Mouse (Mus musculus) midbrain, embryonic 13.5 days (tissue): Measurements from ENCODE around the gene Dst. TPM values are rescaled to one million over a fixed set of nuclear protein-coding genes. Genes with fewer than 3 reads are reported as not detected.

ENCODE experiments used
- ATAC-seq: fragments of 200-750 bp; cut with Nextera tagmentation; 2 replicates; pipeline ENCODE4 v1.8.0; 2017; ENCODE audit warnings: mild to moderate bottlenecking, moderate TSS enrichment, moderate library complexity
- H3K27ac ChIP-seq: fragments of 300-500 bp; sonication (generic); 2 replicates; pipeline ENCODE4 v1.5.1; 2015; ENCODE audit warnings: inconsistent platforms, mild to moderate bottlenecking, moderate library complexity
- H3K27me3 ChIP-seq: fragments of 300-500 bp; sonication (generic); 2 replicates; pipeline ENCODE4 v1.6.1; 2015; ENCODE audit warnings: mild to moderate bottlenecking, inconsistent platforms
- H3K36me3 ChIP-seq: fragments of 300-500 bp; sonication (generic); 2 replicates; pipeline ENCODE4 v1.6.1; 2015; ENCODE audit warnings: mild to moderate bottlenecking, inconsistent platforms
- H3K4me1 ChIP-seq: fragments of 300-500 bp; sonication (generic); replicated peaks from 2 replicates; pipeline ENCODE4 v1.6.1; 2015; ENCODE audit warnings: inconsistent platforms
- H3K4me2 ChIP-seq: fragments of 300-500 bp; sonication (generic); replicated peaks from 2 replicates; pipeline ENCODE4 v1.6.1; 2015; ENCODE audit warnings: moderate library complexity, mild to moderate bottlenecking, inconsistent platforms
- H3K4me3 ChIP-seq: fragments of 300-500 bp; sonication (generic); replicated peaks from 2 replicates; pipeline ENCODE4 v1.5.1; 2015; ENCODE audit warnings: mild to moderate bottlenecking, inconsistent platforms
- H3K9ac ChIP-seq: fragments of 300-500 bp; sonication (generic); replicated peaks from 2 replicates; pipeline ENCODE4 v1.6.1; 2015; ENCODE audit warnings: mild to moderate bottlenecking, inconsistent platforms
- H3K9me3 ChIP-seq: fragments of 300-500 bp; sonication (generic); 2 replicates; pipeline ENCODE4 v1.6.1; 2016; ENCODE audit warnings: mild to moderate bottlenecking, inconsistent platforms
- WGBS: fragments of 180-500 bp; shearing (Covaris S2); methylation state at CpG from one replicate; pipeline ENCODE4 v1.1.7; 2015; 5-methylcytosine and 5-hydroxymethylcytosine counted together
- polyA plus RNA-seq: library from polyadenylated mRNA; unstranded; fragments of >200 nt; fragmentation: Nextera tagmentation; extraction: Ambion mirVana; gene quantifications from 2 replicates; pipeline ENCODE4 v1.2.1, GENCODE M21; 2015

Dst gene
- polyA plus RNA-seq, 1 experiment from 2014 or later: 38.3 TPM

- WGBS: 50% methylated on average over 4 of the region's 4 CpGs
- H3K27me3 ChIP-seq: no peaks in the 10 kb centered on the region
- no peak overlapping the region for H3K9ac ChIP-seq
- H3K9me3 ChIP-seq: no peaks in the 10 kb centered on the region; the same call in 1 of the 2 replicates
- no peaks in the 10 kb centered on the region for H3K36me3 ChIP-seq
- peaks cover 26% of the 10 kb centered on the region for H3K4me1 ChIP-seq
- no peak overlapping the region for H3K4me2 ChIP-seq
- ATAC-seq: peak; percentile 51; the same call in 1 of the 2 replicates
- no peak overlapping the region for H3K27ac ChIP-seq
- H3K4me3 ChIP-seq: no peak overlapping the region
Measured at GRCm38 (mm10) chr1:34097640-34098039, 189.6 kb downstream of the Dst start.

- no peak for ATAC-seq
- no peaks in the 10 kb centered on the region; the same call in 1 of the 2 replicates for H3K9me3 ChIP-seq
- H3K36me3 ChIP-seq: no peaks in the 10 kb centered on the region
- H3K9ac ChIP-seq: no peak overlapping the region
- no peaks in the 10 kb centered on the region for H3K27me3 ChIP-seq
- no peak overlapping the region for H3K4me3 ChIP-seq
- no peak overlapping the region for H3K27ac ChIP-seq
- WGBS: 51% methylated on average over 3 of the region's 3 CpGs
- peaks cover 33% of the 10 kb centered on the region for H3K4me1 ChIP-seq
- no peak overlapping the region for H3K4me2 ChIP-seq
Measured at GRCm38 (mm10) chr1:34099439-34099838, 191.4 kb downstream of the Dst start.

GRCm38 (mm10) chr1:34100385-34100784, 192.4 kb downstream of the Dst start:
- no peak overlapping the region for H3K9ac ChIP-seq
- WGBS: 28% methylated on average over 4 of the region's 4 CpGs
- peaks cover 32% of the 10 kb centered on the region for H3K4me1 ChIP-seq

GRCm38 (mm10) chr1:34102604-34103003, 194.6 kb downstream of the Dst start:
- no peak overlapping the region for H3K27ac ChIP-seq
- no peaks in the 10 kb centered on the region for H3K27me3 ChIP-seq
- peaks cover 35% of the 10 kb centered on the region for H3K4me1 ChIP-seq
- no peaks in the 10 kb centered on the region; the same call in 1 of the 2 replicates for H3K9me3 ChIP-seq
- H3K36me3 ChIP-seq: no peaks in the 10 kb centered on the region
- no peak overlapping the region for H3K4me3 ChIP-seq
- ATAC-seq: no peak
- no peak overlapping the region for H3K4me2 ChIP-seq
- WGBS: 94% methylated on average over 2 of the region's 2 CpGs
- no peak overlapping the region for H3K9ac ChIP-seq

More at GRCm38 (mm10) chr1:34100385-34100784, 192.4 kb downstream of the Dst start:
- Histone ChIP-seq H3K9me3 (no peaks in the 10 kb centered on the region; the same call in 1 of the 2 replicates), H3K4me2 (no peak overlapping the region), H3K27me3 (no peaks in the 10 kb centered on the region), H3K36me3 (no peaks in the 10 kb centered on the region), H3K4me3 (no peak overlapping the region), H3K27ac (no peak overlapping the region)
- ATAC-seq: no peak

GRCm38 (mm10) chr1:34103176-34103575, 195.2 kb downstream of the Dst start:
- H3K4me3 ChIP-seq: no peak overlapping the region
- H3K36me3 ChIP-seq: no peaks in the 10 kb centered on the region
- H3K27ac ChIP-seq: no peak overlapping the region
- 72% methylated on average over 3 of the region's 3 CpGs for WGBS
- H3K9me3 ChIP-seq: no peaks in the 10 kb centered on the region; the same call in 1 of the 2 replicates
- H3K4me2 ChIP-seq: 0 out of 2 replicates have a peak overlapping the region, but pooled peaks have one; percentile 22
- H3K4me1 ChIP-seq: peaks cover 32% of the 10 kb centered on the region
- no peaks in the 10 kb centered on the region for H3K27me3 ChIP-seq
- no peak for ATAC-seq
- no peak overlapping the region for H3K9ac ChIP-seq

- Histone ChIP-seq H3K4me3 (no peak overlapping the region), H3K9ac (no peak overlapping the region), H3K27ac (no peak overlapping the region), H3K36me3 (no peaks in the 10 kb centered on the region), H3K4me2 (peak overlapping the region; percentile 22), H3K27me3 (no peaks in the 10 kb centered on the region), H3K4me1 (peaks cover 32% of the 10 kb centered on the region), H3K9me3 (no peaks in the 10 kb centered on the region; the same call in 1 of the 2 replicates)
- peak; percentile 68; the same call in 1 of the 2 replicates for ATAC-seq
- WGBS: 4% methylated on average over 3 of the region's 3 CpGs
Measured at GRCm38 (mm10) chr1:34103713-34104172, 195.7 kb downstream of the Dst start.

- WGBS: 31% methylated on average over 8 of the region's 8 CpGs
Measured at GRCm38 (mm10) chr1:34104846-34105245, 196.8 kb downstream of the Dst start.

GRCm38 (mm10) chr1:34106606-34107005, 198.6 kb downstream of the Dst start:
- WGBS: 8% methylated on average over 8 of the region's 8 CpGs
- Histone ChIP-seq H3K9ac (no peak overlapping the region), H3K27ac (0 out of 2 replicates have a peak overlapping the region, but pooled peaks have one; percentile 14), H3K4me1 (peaks cover 25% of the 10 kb centered on the region), H3K4me2 (peak overlapping the region; percentile 23; the same call in 1 of the 2 replicates), H3K27me3 (no peaks in the 10 kb centered on the region), H3K36me3 (no peaks in the 10 kb centered on the region), H3K9me3 (no peaks in the 10 kb centered on the region; the same call in 1 of the 2 replicates), H3K4me3 (no peak overlapping the region)
- ATAC-seq: peak; percentile 46; the same call in 1 of the 2 replicates

More at GRCm38 (mm10) chr1:34104846-34105245, 196.8 kb downstream of the Dst start:
- H3K27ac ChIP-seq: no peak overlapping the region
- no peaks in the 10 kb centered on the region for H3K36me3 ChIP-seq
- no peak overlapping the region for H3K4me3 ChIP-seq
- H3K9me3 ChIP-seq: no peaks in the 10 kb centered on the region; the same call in 1 of the 2 replicates
- no peak for ATAC-seq
- no peak overlapping the region for H3K9ac ChIP-seq
- H3K27me3 ChIP-seq: no peaks in the 10 kb centered on the region
- no peak overlapping the region for H3K4me2 ChIP-seq
- peaks cover 30% of the 10 kb centered on the region for H3K4me1 ChIP-seq

- Histone ChIP-seq H3K27ac (0 out of 2 replicates have a peak overlapping the region, but pooled peaks have one; percentile 14), H3K4me3 (no peak overlapping the region), H3K4me2 (peak overlapping the region; percentile 23; the same call in 1 of the 2 replicates), H3K27me3 (no peaks in the 10 kb centered on the region), H3K36me3 (no peaks in the 10 kb centered on the region), H3K9me3 (no peaks in the 10 kb centered on the region; the same call in 1 of the 2 replicates), H3K4me1 (peaks cover 25% of the 10 kb centered on the region), H3K9ac (no peak overlapping the region)
- ATAC-seq: peak; percentile 14; the same call in 1 of the 2 replicates
- WGBS: 27% methylated on average over 8 of the region's 8 CpGs
Measured at GRCm38 (mm10) chr1:34107076-34107475, 199.1 kb downstream of the Dst start.

- 84% methylated on average over 6 of the region's 6 CpGs for WGBS
- Histone ChIP-seq H3K27ac (no peak overlapping the region), H3K9me3 (no peaks in the 10 kb centered on the region), H3K4me1 (peaks cover 15% of the 10 kb centered on the region), H3K36me3 (peaks cover 6% of the 10 kb centered on the region; the same call in 1 of the 2 replicates), H3K9ac (no peak overlapping the region), H3K4me3 (no peak overlapping the region), H3K27me3 (no peaks in the 10 kb centered on the region), H3K4me2 (no peak overlapping the region)
- ATAC-seq: no peak
Measured at GRCm38 (mm10) chr1:34109599-34110210, 201.7 kb downstream of the Dst start.

GRCm38 (mm10) chr1:34110862-34111261, 202.8 kb downstream of the Dst start:
- peaks cover 8% of the 10 kb centered on the region for H3K4me1 ChIP-seq
- H3K4me2 ChIP-seq: no peak overlapping the region
- no peak overlapping the region for H3K9ac ChIP-seq
- H3K27ac ChIP-seq: no peak overlapping the region
- no peaks in the 10 kb centered on the region for H3K9me3 ChIP-seq
- peaks cover 6% of the 10 kb centered on the region; the same call in 1 of the 2 replicates for H3K36me3 ChIP-seq
- no peak for ATAC-seq
- 80% methylated on average over 2 of the region's 2 CpGs for WGBS
- no peaks in the 10 kb centered on the region for H3K27me3 ChIP-seq
- no peak overlapping the region for H3K4me3 ChIP-seq

- Histone ChIP-seq H3K9me3 (no peaks in the 10 kb centered on the region), H3K36me3 (peaks cover 6% of the 10 kb centered on the region; the same call in 1 of the 2 replicates), H3K4me2 (no peak overlapping the region), H3K9ac (no peak overlapping the region), H3K27me3 (no peaks in the 10 kb centered on the region), H3K4me1 (peaks cover 3% of the 10 kb centered on the region), H3K27ac (no peak overlapping the region), H3K4me3 (no peak overlapping the region)
- no peak for ATAC-seq
- 90% methylated on average over 2 of the region's 2 CpGs for WGBS
Measured at GRCm38 (mm10) chr1:34111954-34112353, 203.9 kb downstream of the Dst start.
